Mouse (Mus musculus) forebrain, embryonic 15.5 days (tissue): Measurements from ENCODE around the gene Atp7a. TPM values are rescaled to one million over a fixed set of nuclear protein-coding genes. Genes with fewer than 3 reads are reported as not detected.
"Not testable (repeated sequence)": the region's sequence is repeated elsewhere in the genome, so short reads cannot be mapped to it uniquely, and the experiment has no call there.

Source experiments
- ATAC-seq: fragments of 200-750 bp; cut with Nextera tagmentation; replicated peaks from 2 replicates; pipeline ENCODE4 v1.8.0; 2017; ENCODE audit warnings: mild to moderate bottlenecking, moderate TSS enrichment, moderate library complexity
- H3K27ac ChIP-seq: fragments of 300-500 bp; sonication (generic); replicated peaks from 2 replicates; pipeline ENCODE4 v1.5.1; 2015; ENCODE audit warnings: mild to moderate bottlenecking, inconsistent platforms
- H3K27me3 ChIP-seq: fragments of 300-500 bp; sonication (generic); 2 replicates; pipeline ENCODE4 v1.6.1; 2015; ENCODE audit warnings: inconsistent platforms
- H3K36me3 ChIP-seq: fragments of 300-500 bp; sonication (generic); 2 replicates; pipeline ENCODE4 v1.6.1; 2015; ENCODE audit warnings: mild to moderate bottlenecking, inconsistent platforms
- H3K4me1 ChIP-seq: fragments of 300-500 bp; sonication (generic); 2 replicates; pipeline ENCODE4 v1.6.1; 2015; ENCODE audit warnings: inconsistent platforms
- H3K4me2 ChIP-seq: fragments of 300-500 bp; sonication (generic); replicated peaks from 2 replicates; pipeline ENCODE4 v1.6.1; 2015; ENCODE audit warnings: mild to moderate bottlenecking, inconsistent platforms
- H3K4me3 ChIP-seq: fragments of 300-500 bp; sonication (generic); 2 replicates; pipeline ENCODE4 v1.5.1; 2015; ENCODE audit warnings: mild to moderate bottlenecking, inconsistent platforms
- H3K9ac ChIP-seq: fragments of 300-500 bp; sonication (generic); replicated peaks from 2 replicates; pipeline ENCODE4 v1.6.1; 2015; ENCODE audit warnings: mild to moderate bottlenecking, inconsistent platforms
- H3K9me3 ChIP-seq: fragments of 300-500 bp; sonication (generic); 2 replicates; pipeline ENCODE4 v1.6.1; 2016; ENCODE audit warnings: inconsistent platforms
- WGBS: fragments of 180-500 bp; shearing (Covaris S2); methylation state at CpG from one replicate; pipeline ENCODE4 v1.1.7; 2015; ENCODE audit warnings: mixed read lengths; 5-methylcytosine and 5-hydroxymethylcytosine counted together
- polyA plus RNA-seq: library from polyadenylated mRNA; unstranded; fragments of >200 nt; fragmentation: Nextera tagmentation; extraction: Ambion mirVana; gene quantifications from 2 replicates; pipeline ENCODE4 v1.2.1, GENCODE M21; 2015

Gene Atp7a
- 16.5 and 17.6 TPM in 2 replicates for polyA plus RNA-seq

GRCm38 (mm10) chrX:106026418-106027342, at the start of gene Atp7a:
TSS of gene Atp7a (plus strand) at chrX:106027276.
- Histone ChIP-seq H3K36me3 (peaks cover 3% of the 10 kb centered on the region; the same call in 1 of the 2 replicates), H3K4me2 (peak within 1 kb of the TSS; percentile 48), H3K4me1 (peaks cover 18% of the 10 kb centered on the region; the same call in 1 of the 2 replicates), H3K27ac (peak within 1 kb of the TSS; percentile 79), H3K9ac (peak within 1 kb of the TSS; percentile 61), H3K27me3 (no peaks in the 10 kb centered on the region), H3K9me3 (no peaks in the 10 kb centered on the region), H3K4me3 (peak within 1 kb of the TSS; percentile 61)
- ATAC-seq = peak; percentile 98
- WGBS = 21% methylated on average over 34 of the region's 36 CpGs

- Histone ChIP-seq H3K36me3 (no peaks in the 10 kb centered on the region), H3K4me2 (no peak overlapping the region), H3K9me3 (no peaks in the 10 kb centered on the region), H3K4me3 (no peak overlapping the region), H3K27ac (no peak overlapping the region), H3K9ac (no peak overlapping the region), H3K27me3 (no peaks in the 10 kb centered on the region), H3K4me1 (no peaks in the 10 kb centered on the region)
- no peak for ATAC-seq
- 66% methylated on average over 1 of the region's 1 CpGs for WGBS
Measured at GRCm38 (mm10) chrX:106001605-106002004, 25.5 kb upstream of the Atp7a start.

GRCm38 (mm10) chrX:106010762-106011161, 16.3 kb upstream of the Atp7a start:
- Histone ChIP-seq H3K4me1 (peaks cover 6% of the 10 kb centered on the region), H3K9me3 (no peaks in the 10 kb centered on the region), H3K4me2 (peak overlapping the region; percentile 44), H3K36me3 (no peaks in the 10 kb centered on the region), H3K9ac (0 out of 2 replicates have a peak overlapping the region, but pooled peaks have one; percentile 54), H3K4me3 (peak overlapping the region; percentile 65), H3K27ac (no peak overlapping the region), H3K27me3 (no peaks in the 10 kb centered on the region)
- ATAC-seq = no peak
- WGBS = 12% methylated on average over 3 of the region's 3 CpGs

GRCm38 (mm10) chrX:106011465-106012159, 15.5 kb upstream of the Atp7a start, which contains the start of gene Magt1:
TSS of gene Magt1 (minus strand) at chrX:106011906.
- Histone ChIP-seq H3K9me3 (no peaks in the 10 kb centered on the region), H3K36me3 (no peaks in the 10 kb centered on the region), H3K4me3 (peak within 1 kb of the TSS; percentile 65), H3K9ac (peak within 1 kb of the TSS; percentile 54), H3K27me3 (no peaks in the 10 kb centered on the region), H3K4me1 (peaks cover 6% of the 10 kb centered on the region), H3K4me2 (peak within 1 kb of the TSS; percentile 45), H3K27ac (peak within 1 kb of the TSS; percentile 86)
- ATAC-seq = peak; percentile 93
- WGBS = 26% methylated on average over 45 of the region's 45 CpGs

GRCm38 (mm10) chrX:106012559-106012958, 14.5 kb upstream of the Atp7a start:
- Histone ChIP-seq H3K36me3 (no peaks in the 10 kb centered on the region), H3K27me3 (no peaks in the 10 kb centered on the region), H3K4me2 (peak overlapping the region; percentile 45), H3K9ac (no peak overlapping the region), H3K9me3 (no peaks in the 10 kb centered on the region), H3K27ac (peak overlapping the region; percentile 86), H3K4me3 (peak overlapping the region; percentile 65), H3K4me1 (peaks cover 12% of the 10 kb centered on the region)
- 67% methylated on average over 3 of the region's 3 CpGs for WGBS
- no peak for ATAC-seq

GRCm38 (mm10) chrX:106013217-106013616, 13.9 kb upstream of the Atp7a start:
- H3K36me3 ChIP-seq = no peaks in the 10 kb centered on the region
- H3K4me3 ChIP-seq = no peak overlapping the region
- H3K27me3 ChIP-seq = no peaks in the 10 kb centered on the region
- ATAC-seq = no peak
- H3K9ac ChIP-seq = no peak overlapping the region
- H3K4me1 ChIP-seq = peaks cover 12% of the 10 kb centered on the region
- WGBS = 21% methylated on average over 2 of the region's 2 CpGs
- H3K9me3 ChIP-seq = no peaks in the 10 kb centered on the region
- no peak overlapping the region for H3K27ac ChIP-seq
- no peak overlapping the region for H3K4me2 ChIP-seq

GRCm38 (mm10) chrX:106014741-106015377, 12.2 kb upstream of the Atp7a start:
- not testable (repeated sequence) for H3K36me3 ChIP-seq, ATAC-seq, H3K27ac ChIP-seq, H3K9ac ChIP-seq, H3K4me2 ChIP-seq, H3K9me3 ChIP-seq, H3K4me3 ChIP-seq, H3K27me3 ChIP-seq
- whole genome bisulfite sequencing = 66% methylated on average over 2 of the region's 2 CpGs
- peaks cover 11% of the 10 kb centered on the region for H3K4me1 ChIP-seq

- H3K4me1 ChIP-seq = peaks cover 6% of the 10 kb centered on the region
- H3K27ac ChIP-seq = peak within 1 kb of the TSS; percentile 89
- no peaks in the 10 kb centered on the region for H3K9me3 ChIP-seq
- 18% methylated on average over 26 of the region's 26 CpGs for WGBS
- peak within 1 kb of the TSS; percentile 42 for H3K4me2 ChIP-seq
- peak within 1 kb of the TSS; percentile 53 for H3K4me3 ChIP-seq
- peaks cover 4% of the 10 kb centered on the region; the same call in 1 of the 2 replicates for H3K36me3 ChIP-seq
- no peaks in the 10 kb centered on the region for H3K27me3 ChIP-seq
- peak within 1 kb of the TSS; percentile 70 for H3K9ac ChIP-seq
- ATAC-seq = peak; percentile 49
Measured at GRCm38 (mm10) chrX:106015571-106016322, 11.3 kb upstream of the Atp7a start, which contains the start of gene Cox7b. TSS of gene Cox7b (plus strand) at chrX:106015700.

- no peak for ATAC-seq
- H3K36me3 ChIP-seq = peaks cover 6% of the 10 kb centered on the region
- no peak overlapping the region for H3K9ac ChIP-seq
- no peak overlapping the region for H3K27ac ChIP-seq
- peaks cover 6% of the 10 kb centered on the region for H3K4me1 ChIP-seq
- H3K9me3 ChIP-seq = no peaks in the 10 kb centered on the region
- H3K27me3 ChIP-seq = no peaks in the 10 kb centered on the region
- no peak overlapping the region for H3K4me3 ChIP-seq
- 0 out of 2 replicates have a peak overlapping the region, but pooled peaks have one; percentile 5 for H3K4me2 ChIP-seq
- 95% methylated on average over 3 of the region's 3 CpGs for WGBS
Measured at GRCm38 (mm10) chrX:106017102-106017501, 10.0 kb upstream of the Atp7a start.

- no peak overlapping the region for H3K4me3 ChIP-seq
- H3K9ac ChIP-seq = no peak overlapping the region
- H3K4me2 ChIP-seq = no peak overlapping the region
- 95% methylated on average over 4 of the region's 4 CpGs for WGBS
- peaks cover 6% of the 10 kb centered on the region for H3K4me1 ChIP-seq
- peaks cover 7% of the 10 kb centered on the region for H3K36me3 ChIP-seq
- no peaks in the 10 kb centered on the region for H3K27me3 ChIP-seq
- no peak for ATAC-seq
- H3K27ac ChIP-seq = no peak overlapping the region
- H3K9me3 ChIP-seq = no peaks in the 10 kb centered on the region
Measured at GRCm38 (mm10) chrX:106017516-106017915, 9.6 kb upstream of the Atp7a start.

- Histone ChIP-seq H3K27me3 (no peaks in the 10 kb centered on the region), H3K4me1 (peaks cover 18% of the 10 kb centered on the region; the same call in 1 of the 2 replicates), H3K4me3 (peak overlapping the region; percentile 61), H3K9ac (peak overlapping the region; percentile 61), H3K36me3 (no peaks in the 10 kb centered on the region), H3K27ac (peak overlapping the region; percentile 79), H3K9me3 (no peaks in the 10 kb centered on the region), H3K4me2 (peak overlapping the region; percentile 48)
- ATAC-seq = no peak
- WGBS = 13% methylated on average over 8 of the region's 8 CpGs
Measured at GRCm38 (mm10) chrX:106027343-106027674, 233 bp downstream of the Atp7a start.
